Mouse (Mus musculus) kidney, postnatal 0 days (tissue): ENCODE data around the gene Mtmr3. TPM values are rescaled to one million over a fixed set of nuclear protein-coding genes. Genes with fewer than 3 reads are reported as not detected.
"Not testable (repeated sequence)": the region's sequence is repeated elsewhere in the genome, so short reads cannot be mapped to it uniquely, and the experiment has no call there.

Experiments
- ATAC-seq: fragments of 200-750 bp; cut with Nextera tagmentation; replicated peaks from 2 replicates; pipeline ENCODE4 v1.8.0; 2017; ENCODE audit warnings: low read depth, moderate number of reproducible peaks, moderate TSS enrichment, moderate library complexity; ENCODE audit not compliant: low FRiP score
- DNase-seq: peaks from one replicate; pipeline ENCODE4 v3.0.0-alpha.2; 2016; ENCODE audit warnings: low spot score
- H3K27ac ChIP-seq: fragments of 300-500 bp; sonication (generic); 2 replicates; pipeline ENCODE4 v1.5.1; 2014; ENCODE audit warnings: mild to moderate bottlenecking
- H3K27me3 ChIP-seq: fragments of 300-500 bp; sonication (generic); 2 replicates; pipeline ENCODE4 v1.6.1; 2014; ENCODE audit warnings: low read length, mixed read lengths; ENCODE audit not compliant: insufficient read depth
- H3K36me3 ChIP-seq: fragments of 300-500 bp; sonication (generic); 2 replicates; pipeline ENCODE4 v1.6.1; 2014; ENCODE audit warnings: low read length, mixed read lengths; ENCODE audit not compliant: insufficient read depth
- H3K4me1 ChIP-seq: fragments of 300-500 bp; sonication (generic); replicated peaks from 2 replicates; pipeline ENCODE4 v1.6.1; 2014; ENCODE audit warnings: antibody characterized with exemption, low read length, mixed read lengths; ENCODE audit not compliant: insufficient read depth
- H3K4me2 ChIP-seq: fragments of 300-500 bp; sonication (generic); 2 replicates; pipeline ENCODE4 v1.6.1; 2014; ENCODE audit warnings: mild to moderate bottlenecking, low read length, moderate library complexity, mixed read lengths
- H3K4me3 ChIP-seq: fragments of 300-500 bp; sonication (generic); replicated peaks from 2 replicates; pipeline ENCODE4 v1.5.1; 2014; ENCODE audit warnings: low read depth, low read length
- H3K9ac ChIP-seq: fragments of 300-500 bp; sonication (generic); 2 replicates; pipeline ENCODE4 v1.6.1; 2014; ENCODE audit warnings: low read depth, low read length
- H3K9me3 ChIP-seq: fragments of 300-500 bp; sonication (generic); replicated peaks from 2 replicates; pipeline ENCODE4 v1.6.1; 2016; ENCODE audit warnings: low read length, inconsistent platforms, mixed read lengths
- CTCF ChIP-seq: IDR thresholded peaks from 2 replicates; pipeline ENCODE4 v1.5.1; 2016; ENCODE audit warnings: antibody characterized with exemption, low read depth, mild to moderate bottlenecking, moderate library complexity
- whole genome bisulfite sequencing: fragments of 180-500 bp; shearing (Covaris S2); extraction: QIAGEN DNeasy Blood & Tissue Kit; methylation state at CpG from one replicate; pipeline ENCODE4 v1.1.7; 2014; 5-methylcytosine and 5-hydroxymethylcytosine counted together
- polyA plus RNA-seq: library from polyadenylated mRNA; unstranded; fragments of >200 nt; fragmentation: Nextera tagmentation; extraction: Ambion mirVana; gene quantifications from 2 replicates; pipeline ENCODE4 v1.2.1, GENCODE M21; 2015

The Mtmr3 gene
- polyA plus RNA-seq, 1 experiment from 2014 or later, result 19.6 TPM

DNA sequence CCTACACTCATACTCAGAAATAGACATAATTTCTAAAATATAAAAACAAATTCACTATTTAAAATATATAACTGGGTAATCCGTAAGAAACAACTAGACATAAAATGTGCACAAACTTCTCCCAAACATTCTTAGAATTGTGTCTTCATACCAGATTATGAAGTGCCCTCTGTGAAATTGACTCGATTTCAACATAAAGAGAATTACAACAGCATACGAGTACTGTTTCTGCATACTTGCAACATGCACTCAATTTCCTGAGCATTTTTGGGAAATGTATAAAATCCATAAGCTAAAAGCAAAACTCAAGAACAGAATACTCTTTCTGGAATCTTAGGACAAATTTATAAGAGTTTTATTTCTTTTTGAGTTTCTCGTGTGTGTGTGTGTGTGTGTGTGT lies 2.9 kb downstream of the Mtmr3 start:
- TF ChIP-seq CTCF, result no peak

DNA sequence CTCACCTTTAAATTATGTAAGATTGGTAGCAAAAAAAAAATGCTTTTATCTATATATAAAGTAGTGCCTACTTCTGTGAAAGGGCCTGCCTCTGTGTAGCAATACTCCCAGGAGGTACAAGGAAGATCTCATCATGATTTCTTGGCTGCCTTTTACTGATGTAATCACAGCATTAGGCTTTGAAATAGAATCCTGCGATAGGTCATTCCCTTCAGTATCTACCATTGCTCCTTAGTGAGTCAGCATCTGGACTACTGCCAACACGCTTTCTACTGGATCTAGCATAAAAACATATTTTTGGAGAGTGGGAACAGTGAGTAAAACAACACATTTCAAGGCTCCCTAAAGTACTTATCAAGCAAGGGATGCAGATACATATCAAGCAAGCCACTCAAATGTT lies 16.0 kb downstream of the Mtmr3 start:
- H3K9ac ChIP-seq, result no peak overlapping the region
- WGBS, result 66% methylated on average over 2 of the region's 2 CpGs
- ATAC-seq, result no peak

More for the DNA sequence above, 2.9 kb downstream of the Mtmr3 start:
- no peak for ATAC-seq
- Histone ChIP-seq H3K9ac (no peak overlapping the region), H3K4me3 (no peak overlapping the region), H3K4me2 (no peak overlapping the region), H3K9me3 (no peaks in the 10 kb centered on the region), H3K4me1 (peaks cover 5% of the 10 kb centered on the region), H3K27me3 (no peaks in the 10 kb centered on the region), H3K36me3 (no peaks in the 10 kb centered on the region), H3K27ac (no peak overlapping the region)
- WGBS, result 86% methylated on average over 4 of the region's 4 CpGs
- no peak for DNase-seq

GRCm38 (mm10) chr11:4577079-4577478 lies 17.6 kb downstream of the Mtmr3 start:
- ATAC-seq (no peak), DNase-seq (no peak)
- Histone ChIP-seq H3K4me2 (no peak overlapping the region), H3K4me3 (no peak overlapping the region), H3K9ac (no peak overlapping the region), H3K36me3 (no peaks in the 10 kb centered on the region), H3K27me3 (no peaks in the 10 kb centered on the region), H3K9me3 (no peaks in the 10 kb centered on the region), H3K4me1 (no peaks in the 10 kb centered on the region), H3K27ac (no peak overlapping the region)
- no peak for TF ChIP-seq CTCF
- 96% methylated on average over 2 of the region's 2 CpGs for WGBS

More for the DNA sequence above, 16.0 kb downstream of the Mtmr3 start:
- Histone ChIP-seq H3K27ac (no peak overlapping the region), H3K4me2 (no peak overlapping the region), H3K4me1 (no peaks in the 10 kb centered on the region), H3K27me3 (no peaks in the 10 kb centered on the region), H3K36me3 (no peaks in the 10 kb centered on the region), H3K4me3 (no peak overlapping the region), H3K9me3 (no peaks in the 10 kb centered on the region)
- DNase-seq, result peak; percentile 52
- TF ChIP-seq CTCF, result no peak

DNA sequence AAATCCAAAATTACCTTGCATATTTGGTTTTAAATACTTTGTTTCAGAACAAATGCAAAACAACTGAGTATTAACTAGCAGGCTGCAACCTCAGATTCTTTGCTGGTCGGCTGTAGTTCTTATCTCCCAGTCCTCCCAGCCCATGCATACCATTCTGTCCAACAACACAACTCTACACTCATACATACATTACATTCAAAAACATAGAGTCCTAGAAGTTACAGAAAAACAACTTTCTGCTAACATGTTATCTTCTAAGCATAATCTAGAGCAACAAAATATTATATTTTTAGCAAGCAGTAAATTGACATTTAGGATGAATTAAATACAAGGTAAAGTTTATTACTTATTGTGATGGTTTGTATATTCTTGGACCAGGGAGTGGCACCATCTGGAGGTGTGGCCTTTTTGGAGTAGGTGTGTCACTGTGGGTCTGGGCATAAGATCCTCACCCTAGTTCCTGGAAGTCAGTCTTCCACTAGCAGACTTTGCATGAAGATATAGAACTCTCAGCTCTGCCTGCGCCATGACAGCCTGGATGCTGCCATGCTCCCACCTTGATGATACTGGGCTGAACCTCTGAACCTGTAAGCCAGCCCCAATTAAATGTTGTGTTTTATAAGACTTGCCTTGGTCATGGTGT lies 18.5 kb downstream of the Mtmr3 start:
- not testable (repeated sequence) for H3K36me3 ChIP-seq, H3K4me2 ChIP-seq, H3K4me1 ChIP-seq, H3K9me3 ChIP-seq, ATAC-seq, H3K27me3 ChIP-seq, H3K27ac ChIP-seq, H3K4me3 ChIP-seq, H3K9ac ChIP-seq, DNase-seq
- WGBS, result 84% methylated on average over 2 of the region's 2 CpGs

- H3K36me3 ChIP-seq, result no peaks in the 10 kb centered on the region
- 68% methylated on average over 4 of the region's 4 CpGs for WGBS
- H3K9ac ChIP-seq, result no peak overlapping the region
- no peak overlapping the region for H3K27ac ChIP-seq
- no peaks in the 10 kb centered on the region for H3K4me1 ChIP-seq
- no peaks in the 10 kb centered on the region for H3K9me3 ChIP-seq
- ATAC-seq (no peak), DNase-seq (no peak)
- no peak for TF ChIP-seq CTCF
- no peak overlapping the region for H3K4me2 ChIP-seq
- no peaks in the 10 kb centered on the region for H3K27me3 ChIP-seq
- no peak overlapping the region for H3K4me3 ChIP-seq
Measured at GRCm38 (mm10) chr11:4571491-4571901, 23.2 kb downstream of the Mtmr3 start.

DNA sequence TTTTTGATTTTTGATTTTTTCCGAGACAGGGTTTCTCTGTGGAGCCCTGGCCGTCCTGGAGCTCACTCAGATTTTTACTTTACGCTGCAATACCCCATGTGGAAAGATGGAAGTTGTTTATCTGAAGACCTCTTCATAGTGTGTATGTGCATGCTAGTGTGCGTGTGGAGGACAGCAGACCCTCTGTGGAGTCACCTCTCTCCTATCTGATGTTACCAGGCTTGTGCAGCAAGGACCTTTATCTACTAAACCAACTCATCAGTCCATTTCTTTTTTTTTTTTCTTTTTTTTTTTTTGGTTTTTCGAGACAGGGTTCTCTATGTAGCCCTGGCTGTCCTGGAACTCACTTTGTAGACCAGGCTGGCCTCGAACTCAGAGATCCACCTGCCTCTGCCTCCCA lies 28.3 kb downstream of the Mtmr3 start:
- Histone ChIP-seq H3K36me3 (no peaks in the 10 kb centered on the region), H3K4me2 (no peak overlapping the region), H3K4me1 (no peaks in the 10 kb centered on the region), H3K27me3 (no peaks in the 10 kb centered on the region), H3K4me3 (no peak overlapping the region), H3K9me3 (no peaks in the 10 kb centered on the region), H3K9ac (no peak overlapping the region), H3K27ac (no peak overlapping the region)
- DNase-seq (no peak), ATAC-seq (no peak)
- 93% methylated on average over 6 of the region's 6 CpGs for WGBS
- TF ChIP-seq CTCF, result no peak

- Histone ChIP-seq H3K27me3 (no peaks in the 10 kb centered on the region), H3K27ac (no peak overlapping the region), H3K4me3 (no peak overlapping the region), H3K4me1 (no peaks in the 10 kb centered on the region), H3K36me3 (no peaks in the 10 kb centered on the region), H3K4me2 (no peak overlapping the region), H3K9ac (no peak overlapping the region), H3K9me3 (no peaks in the 10 kb centered on the region)
- no peak for ATAC-seq
- no peak for DNase-seq
- 87% methylated on average over 2 of the region's 2 CpGs for whole genome bisulfite sequencing
- TF ChIP-seq CTCF, result no peak
Measured at GRCm38 (mm10) chr11:4565545-4565944, 29.1 kb downstream of the Mtmr3 start.
